Mouse (Mus musculus) common myeloid progenitor, adult 5-6 weeks (primary cell): ENCODE data around the gene Gpd2. TPM values are rescaled to one million over a fixed set of nuclear protein-coding genes. Genes with fewer than 3 reads are reported as not detected.
A peak's percentile ranks its signal among the peaks of the same experiment; 100 is the strongest.

ENCODE experiments used
- ATAC-seq: replicated peaks from 2 replicates; pipeline ENCODE4 v1.8.0; 2016; ENCODE audit warnings: low read depth, mild to moderate bottlenecking, moderate TSS enrichment, inconsistent platforms; ENCODE audit not compliant: poor library complexity, severe bottlenecking
- total RNA-seq: library from RNA; stranded (forward); fragments of 200-1000, 187-1606 nt; gene quantifications from 2 replicates; pipeline ENCODE4 v1.2.3, GENCODE M21; 2017

Gene Gpd2
- total RNA-seq, 1 experiment from 2014 or later: 29.2 TPM

DNA sequence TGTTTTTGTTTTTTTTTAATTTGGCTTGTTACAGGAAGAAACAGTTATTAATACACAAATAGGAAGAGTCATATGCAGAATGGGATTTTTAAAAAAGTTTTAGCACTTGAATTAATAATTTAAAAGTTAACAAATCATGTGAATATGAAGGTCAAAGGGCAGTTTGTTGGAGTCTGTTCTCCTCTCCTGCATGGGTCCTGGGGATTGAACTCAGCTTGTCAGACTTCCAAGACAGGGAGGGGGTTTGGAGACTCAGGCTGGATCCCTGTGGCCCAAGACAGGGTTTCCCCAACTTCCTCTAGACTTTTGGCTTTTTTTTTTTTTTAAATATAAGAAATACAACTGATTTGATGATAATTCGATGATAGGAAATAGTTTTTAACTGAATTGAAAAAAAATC, 50.6 kb downstream of the Gpd2 start:
- ATAC-seq: no peak

GRCm38 (mm10) chr2:57293571-57293970, 56.1 kb downstream of the Gpd2 start:
- no peak for ATAC-seq

DNA sequence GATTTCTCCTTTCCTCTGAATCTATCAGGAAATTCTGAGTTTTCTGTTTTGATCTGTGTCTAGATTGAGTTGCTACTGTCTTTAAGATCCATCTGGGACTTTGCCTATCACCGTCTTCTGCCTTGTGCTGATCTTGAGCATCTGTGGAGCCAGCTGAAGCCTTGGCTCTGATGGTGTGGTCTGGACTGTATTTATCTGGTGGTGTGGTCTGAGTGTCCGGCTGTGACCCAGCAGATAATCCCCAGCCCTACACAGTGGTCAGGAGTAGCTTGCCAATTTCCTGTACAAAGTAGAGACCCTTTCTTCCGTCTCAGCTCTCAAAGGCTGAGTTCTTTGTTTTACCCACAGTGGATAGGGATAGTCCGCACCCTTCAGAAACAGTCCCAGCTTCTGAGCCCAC, 58.6 kb downstream of the Gpd2 start:
- ATAC-seq: peak; percentile 70

DNA sequence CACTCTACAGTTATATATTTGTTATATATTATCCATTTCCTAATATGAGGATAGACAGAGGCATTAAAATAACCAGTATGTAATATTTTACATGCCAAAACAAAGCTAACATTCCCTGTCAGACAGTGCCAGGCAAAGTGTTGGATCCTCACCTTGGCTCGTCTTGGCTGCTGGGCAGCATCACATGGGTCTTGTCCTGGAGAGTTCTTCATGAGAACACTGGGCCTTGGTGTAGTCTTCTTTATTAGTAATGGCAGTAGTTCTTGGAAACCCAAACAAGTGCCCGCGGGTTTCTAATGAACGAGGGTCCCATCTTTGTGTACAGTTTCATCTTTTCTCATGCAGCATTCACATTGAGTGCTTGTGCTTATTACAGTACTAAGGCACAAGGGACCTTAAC, 59.8 kb downstream of the Gpd2 start:
- ATAC-seq: no peak

- peak; percentile 27; the same call in 1 of the 2 replicates for ATAC-seq
Observed at GRCm38 (mm10) chr2:57301539-57301938, 64.1 kb downstream of the Gpd2 start.

- no peak for ATAC-seq
Observed at GRCm38 (mm10) chr2:57304212-57304611, 66.8 kb downstream of the Gpd2 start.

- ATAC-seq: no peak
Observed at GRCm38 (mm10) chr2:57312268-57312797, 74.9 kb downstream of the Gpd2 start.

- peak; percentile 95 for ATAC-seq
Observed at GRCm38 (mm10) chr2:57316055-57316454, 78.6 kb downstream of the Gpd2 start.

GRCm38 (mm10) chr2:57318336-57318735, 80.9 kb downstream of the Gpd2 start:
- ATAC-seq: no peak

DNA sequence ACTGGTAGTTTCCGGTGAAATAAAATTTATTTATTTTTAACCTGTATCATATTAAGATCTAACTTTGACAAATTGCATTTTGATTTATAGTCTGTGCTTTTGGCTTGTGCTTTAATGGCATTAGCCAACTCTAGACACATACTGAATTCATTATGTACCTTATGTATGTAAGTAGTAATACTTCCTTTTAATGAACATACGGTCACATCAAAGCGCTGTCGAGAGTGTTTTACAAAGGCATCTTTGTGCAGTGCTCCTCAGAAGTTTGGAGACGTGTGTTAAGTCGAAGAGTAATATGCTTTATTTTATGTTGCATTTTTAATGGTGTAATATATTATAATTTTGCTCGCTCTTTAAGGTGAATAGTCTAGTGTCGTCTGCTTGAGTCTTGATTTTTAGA, 88.7 kb downstream of the Gpd2 start:
- ATAC-seq: no peak

DNA sequence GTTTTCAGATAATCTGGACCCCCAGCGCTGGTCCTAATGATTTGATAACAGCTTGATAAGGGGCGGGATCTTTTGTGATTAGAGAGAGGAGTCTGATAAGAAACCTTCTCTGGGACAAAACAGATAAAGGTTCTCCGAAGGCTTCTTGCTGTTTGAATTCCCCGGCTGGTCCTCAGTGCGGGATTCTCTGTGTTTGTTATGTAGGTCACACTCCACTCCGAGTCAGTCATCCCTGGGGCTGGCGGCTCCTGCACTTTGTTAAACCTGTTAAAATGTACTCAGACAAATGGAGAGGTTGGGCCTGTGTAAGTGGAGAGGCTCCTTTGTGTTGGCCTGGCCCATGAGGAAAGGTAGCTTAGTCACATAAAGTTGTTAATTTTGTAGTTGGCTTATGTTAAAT, 91.9 kb downstream of the Gpd2 start:
- no peak for ATAC-seq

DNA sequence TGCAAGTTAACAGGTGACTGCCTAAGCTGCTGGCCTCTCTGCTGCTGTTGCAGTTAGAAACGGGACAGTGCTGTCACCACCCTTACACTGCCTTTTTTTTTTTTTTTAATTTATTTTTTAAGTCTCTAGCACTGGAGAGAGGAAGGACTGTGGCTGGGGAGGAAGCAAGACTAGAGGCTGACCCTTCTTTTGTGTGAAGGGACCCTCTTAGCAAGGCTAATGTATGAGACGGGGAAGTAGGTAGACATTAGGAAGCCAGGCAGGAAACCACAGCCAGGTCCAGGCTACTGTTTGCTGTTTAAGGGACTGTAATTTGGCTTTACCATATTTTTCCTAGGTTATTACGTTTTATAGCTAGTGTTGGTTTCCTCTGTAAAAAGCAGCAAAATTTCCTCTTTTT, 93.4 kb downstream of the Gpd2 start:
- ATAC-seq: peak; percentile 95

DNA sequence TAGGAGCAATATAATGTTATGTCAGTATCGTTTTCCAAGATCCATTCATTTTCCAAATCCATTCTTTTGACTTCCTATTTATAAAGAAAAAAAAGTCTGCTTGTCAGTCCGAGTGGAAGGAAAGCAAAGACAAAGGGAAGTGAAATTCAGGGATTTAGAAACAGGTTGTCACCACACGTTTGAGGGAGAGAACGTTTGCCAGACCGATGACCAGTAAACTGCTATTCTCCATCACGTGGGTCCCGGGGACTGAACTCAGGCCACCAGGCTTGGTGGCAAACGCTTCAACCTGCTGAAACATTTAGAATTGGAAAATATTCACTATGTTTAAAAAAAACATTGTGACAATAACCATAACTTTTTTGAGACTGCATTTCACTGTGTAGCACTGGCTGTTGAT, 93.8 kb downstream of the Gpd2 start:
- ATAC-seq: peak; percentile 60

DNA sequence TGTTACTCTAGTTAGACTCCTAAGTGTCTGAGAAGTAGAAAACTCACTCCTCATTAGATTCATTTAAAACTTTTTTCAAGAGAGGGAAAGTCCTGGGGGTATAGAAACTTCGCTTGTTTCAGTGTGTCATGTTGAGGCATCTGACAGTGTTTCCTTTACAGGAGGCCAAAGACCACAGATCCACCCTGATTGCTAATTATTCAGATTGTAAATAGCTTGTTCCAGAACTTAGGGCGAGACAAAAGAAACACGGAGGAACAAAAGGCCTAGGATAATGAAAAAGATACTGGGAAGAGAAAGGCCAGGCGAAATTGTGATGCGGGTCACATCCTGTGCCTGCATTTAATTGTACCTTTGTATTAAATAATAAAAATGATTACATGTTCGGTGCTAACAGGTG, 96.0 kb downstream of the Gpd2 start:
- no peak for ATAC-seq

DNA sequence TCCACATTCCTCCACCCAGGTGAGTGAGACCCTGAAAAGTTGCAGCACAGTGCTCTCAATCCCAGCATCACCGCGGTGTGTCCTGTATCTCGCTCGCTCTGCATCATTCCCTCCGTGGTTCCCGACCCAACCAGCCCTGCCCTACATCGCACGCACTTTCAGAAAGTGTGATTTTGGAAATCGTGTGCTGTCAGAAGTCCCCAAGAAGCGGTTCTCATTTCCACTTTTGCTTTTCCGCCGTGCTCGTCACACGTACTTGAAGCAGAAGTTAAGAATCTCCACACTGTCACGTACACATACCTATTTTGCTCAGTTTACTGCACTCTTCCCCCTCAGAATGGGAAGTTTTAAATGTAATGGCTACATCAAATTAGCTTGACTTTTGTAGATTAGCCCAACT, 98.0 kb downstream of the Gpd2 start:
- ATAC-seq: no peak

DNA sequence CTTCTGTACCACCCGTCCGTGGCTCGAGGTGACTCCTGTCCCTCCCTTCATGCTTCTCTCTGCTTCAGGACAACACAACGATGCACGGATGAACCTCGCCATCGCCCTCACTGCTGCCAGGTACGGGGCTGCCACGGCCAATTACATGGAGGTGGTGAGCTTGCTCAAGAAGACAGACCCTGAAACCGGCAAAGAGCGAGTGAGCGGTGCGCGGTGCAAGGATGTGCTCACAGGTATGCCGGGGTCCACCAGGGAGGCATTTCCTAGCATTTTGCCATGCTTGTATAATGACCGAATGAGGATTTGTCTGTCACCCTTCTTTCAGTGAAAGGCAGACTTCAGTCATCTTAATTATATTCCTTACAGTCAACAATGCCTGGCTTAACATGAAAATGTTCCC, 101.3 kb downstream of the Gpd2 start:
- ATAC-seq: no peak

DNA sequence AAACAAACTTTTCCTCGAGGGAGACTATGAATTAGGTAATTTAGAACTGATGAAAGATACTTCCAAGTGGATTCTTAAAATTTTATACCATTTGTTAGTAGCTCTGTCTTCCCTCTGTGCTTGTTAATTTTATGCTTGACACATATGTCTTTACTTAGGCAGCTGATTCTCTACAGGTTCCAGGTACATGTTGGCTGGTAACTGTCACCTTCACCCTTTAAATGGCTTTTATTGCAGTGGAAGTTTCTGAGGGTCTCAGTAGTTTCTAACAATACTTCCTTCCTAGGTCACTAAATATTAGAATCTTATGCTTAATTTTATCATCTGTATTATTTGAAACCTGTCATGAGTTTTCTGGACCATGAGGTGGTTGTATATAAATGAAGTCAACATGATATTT, 105.5 kb downstream of the Gpd2 start:
- ATAC-seq: no peak

- peak; percentile 94 for ATAC-seq
Observed at GRCm38 (mm10) chr2:57350615-57351014, 113.2 kb downstream of the Gpd2 start.

DNA sequence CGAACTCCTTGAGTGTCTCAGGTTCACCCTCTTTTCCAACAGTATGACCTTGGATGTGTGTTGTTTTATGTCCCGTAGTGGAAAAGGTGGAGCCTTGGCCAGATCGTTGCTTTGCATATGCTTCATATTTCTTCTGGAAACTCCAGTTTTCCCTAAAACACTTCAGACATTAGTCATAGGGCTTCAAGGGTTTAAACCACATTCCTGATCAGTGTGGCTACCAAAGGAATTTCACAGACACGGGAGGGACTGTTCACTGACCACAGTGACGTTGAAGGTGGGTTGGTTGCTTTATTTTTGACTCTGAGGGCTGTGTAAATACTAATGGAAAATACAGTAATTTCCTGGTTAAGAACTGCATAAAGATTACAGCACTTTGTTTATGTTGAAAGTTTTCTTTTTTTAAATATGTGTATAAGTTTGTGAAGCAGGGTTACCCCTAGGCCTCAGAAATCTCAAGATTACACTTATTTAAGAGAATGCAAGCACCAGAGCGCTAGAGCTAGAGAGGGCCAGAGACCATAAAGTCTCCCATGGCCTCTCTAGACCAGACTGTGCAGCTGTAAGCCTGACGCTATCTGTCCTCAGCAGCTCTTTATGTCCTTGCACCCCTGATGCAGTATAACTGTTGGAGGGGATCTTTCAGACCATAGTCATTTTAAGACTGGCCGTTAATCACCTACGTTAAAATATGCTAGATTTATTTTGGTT, 116.4 kb downstream of the Gpd2 start:
- ATAC-seq: no peak

DNA sequence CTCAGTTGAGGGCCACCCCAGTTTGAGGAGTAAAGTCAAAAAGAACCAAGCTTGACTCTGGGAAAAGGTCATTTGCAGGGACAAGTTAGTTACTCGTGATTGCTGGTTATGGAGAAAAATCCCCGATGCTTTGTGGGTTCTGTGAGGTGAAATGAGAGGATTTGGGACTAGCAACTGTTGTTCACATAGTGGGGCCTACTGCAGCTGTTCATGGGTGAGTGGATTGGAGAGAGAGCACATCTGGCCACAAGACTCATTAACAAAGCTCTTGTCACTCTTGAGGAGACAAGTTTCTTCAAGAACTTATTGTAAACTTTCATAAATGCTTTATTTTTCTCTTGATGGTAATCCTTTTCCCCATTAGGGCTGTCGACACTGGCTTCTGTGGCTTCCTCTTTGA, 117.4 kb downstream of the Gpd2 start:
- ATAC-seq: no peak

GRCm38 (mm10) chr2:57356222-57356822, 118.9 kb downstream of the Gpd2 start:
- ATAC-seq: peak; percentile 96

DNA sequence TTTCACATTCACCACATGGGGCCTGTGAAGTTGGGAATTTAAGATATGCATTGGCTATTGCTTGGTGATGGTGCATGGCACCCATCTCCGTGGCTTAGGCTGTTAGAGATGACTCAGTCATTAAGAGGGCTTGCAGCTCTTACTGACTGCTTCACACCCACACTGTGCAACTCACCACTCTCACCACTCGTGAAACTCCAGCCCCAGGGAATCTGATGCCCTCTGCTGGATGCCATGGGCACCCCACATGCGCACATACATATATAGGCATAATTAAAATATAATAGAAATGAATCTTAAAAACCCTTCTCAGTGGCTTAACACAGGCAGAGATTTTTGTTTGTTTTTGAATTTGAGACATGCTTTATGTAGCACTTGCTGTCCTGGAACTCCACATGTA, 125.1 kb downstream of the Gpd2 start:
- peak; percentile 73 for ATAC-seq
